Mouse (Mus musculus): ENCODE results near the gene Ddit4l.

DNA sequence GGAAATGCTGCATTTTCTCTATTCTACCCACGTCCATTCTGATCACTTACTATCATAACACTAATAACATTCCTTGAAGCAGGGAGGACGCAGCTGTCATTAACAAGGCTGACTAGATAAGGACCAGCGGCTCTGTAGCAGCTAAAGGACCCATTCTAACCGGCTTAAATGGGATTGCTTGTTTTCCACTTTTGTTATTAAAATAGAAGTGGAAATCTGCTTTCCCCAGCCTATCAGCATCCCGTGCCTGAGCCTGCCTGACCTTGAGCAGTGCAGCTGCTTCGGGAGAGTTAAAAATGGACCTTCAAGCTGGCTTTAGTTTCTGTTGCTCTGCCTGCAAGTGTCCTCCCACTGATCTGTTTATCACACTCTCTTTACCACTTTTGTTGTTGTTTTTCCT lies 679 bp downstream of the Ddit4l start:
- TF ChIP-seq MXI1 (IDR thresholded peaks at IDR 0.05; ENCODE audit: low read depth, low read length): no peak
- TF ChIP-seq CHD2 (IDR thresholded peaks at IDR 0.05; ENCODE audit: low read length): no peak
- TF ChIP-seq EP300 (IDR thresholded peaks at IDR 0.05; ENCODE audit: low read length): no peak
- TF ChIP-seq HCFC1 (IDR thresholded peaks at IDR 0.05; ENCODE audit: low read depth, low read length): no peak
- no peak for TF ChIP-seq POLR2AphosphoS2 (IDR thresholded peaks at IDR 0.05; ENCODE audit: low read depth, low read length)
- no peak for TF ChIP-seq KAT2A (IDR thresholded peaks at IDR 0.05; ENCODE audit: insufficient replicate concordance, low read length)
- no peak for TF ChIP-seq BHLHE40 (IDR thresholded peaks at IDR 0.05; ENCODE audit: low read depth, low read length)
